Mouse (Mus musculus) forebrain, embryonic 10.5 days (tissue): ENCODE measurements around the gene Pgm2l1. TPM values are rescaled to one million over a fixed set of nuclear protein-coding genes. Genes with fewer than 3 reads are reported as not detected.

Experiments used
- DNase-seq: peaks from one replicate; pipeline ENCODE4 v3.0.0-alpha.2; 2017; ENCODE audit warnings: low spot score; ENCODE audit errors: extremely low spot score
- H3K27ac ChIP-seq: fragments of 300-500 bp; sonication (generic); 2 replicates; pipeline ENCODE4 v1.5.1; 2016; ENCODE audit warnings: mild to moderate bottlenecking
- H3K27me3 ChIP-seq: fragments of 300-500 bp; sonication (generic); 2 replicates; pipeline ENCODE4 v1.6.1; 2016; ENCODE audit warnings: mild to moderate bottlenecking; ENCODE audit not compliant: poor library complexity, severe bottlenecking
- H3K36me3 ChIP-seq: fragments of 300-500 bp; sonication (generic); replicated peaks from 2 replicates; pipeline ENCODE4 v1.6.1; 2016; ENCODE audit warnings: mild to moderate bottlenecking, moderate library complexity
- H3K4me1 ChIP-seq: fragments of 300-500 bp; sonication (generic); 2 replicates; pipeline ENCODE4 v1.6.1; 2016
- H3K4me3 ChIP-seq: fragments of 300-500 bp; sonication (generic); 2 replicates; pipeline ENCODE4 v1.5.1; 2016; ENCODE audit warnings: mild to moderate bottlenecking, moderate library complexity
- H3K9me3 ChIP-seq: fragments of 300-500 bp; sonication (generic); 2 replicates; pipeline ENCODE4 v1.6.1; 2016; ENCODE audit warnings: mild to moderate bottlenecking, moderate library complexity
- WGBS: fragments of 180-500 bp; shearing (Covaris S2); methylation state at CpG from one replicate; pipeline ENCODE4 v1.1.7; 2016; 5-methylcytosine and 5-hydroxymethylcytosine counted together
- polyA plus RNA-seq: library from polyadenylated mRNA; unstranded; fragments of >200 nt; fragmentation: Nextera tagmentation; extraction: Ambion mirVana; gene quantifications from 2 replicates; pipeline ENCODE4 v1.2.1, GENCODE M21; 2016

Gene Pgm2l1
- polyA plus RNA-seq, 1 experiment from 2014 or later: 3.7 TPM

- WGBS: 56% methylated on average over 3 of the region's 3 CpGs
- H3K36me3 ChIP-seq: no peaks in the 10 kb centered on the region
- peaks cover 56% of the 10 kb centered on the region for H3K27me3 ChIP-seq
- peaks cover 30% of the 10 kb centered on the region for H3K4me1 ChIP-seq
- no peak overlapping the region for H3K4me3 ChIP-seq
- DNase-seq: no peak
- H3K27ac ChIP-seq: no peak overlapping the region
- no peaks in the 10 kb centered on the region for H3K9me3 ChIP-seq
Observed at GRCm38 (mm10) chr7:100283298-100283697, 56.1 kb downstream of the Pgm2l1 start.

GRCm38 (mm10) chr7:100285383-100285782 lies 58.2 kb downstream of the Pgm2l1 start, which contains the start of gene P4ha3:
TSS of gene P4ha3 (plus strand) at chr7:100285520.
- Histone ChIP-seq H3K9me3 (no peaks in the 10 kb centered on the region), H3K27me3 (peaks cover 75% of the 10 kb centered on the region)

GRCm38 (mm10) chr7:100287748-100288578 lies 60.8 kb downstream of the Pgm2l1 start:
- H3K4me3 ChIP-seq: peak overlapping the region; percentile 4; the same call in 1 of the 2 replicates
- no peaks in the 10 kb centered on the region for H3K36me3 ChIP-seq
- DNase-seq: no peak
- no peaks in the 10 kb centered on the region for H3K9me3 ChIP-seq
- H3K27ac ChIP-seq: peak overlapping the region; percentile 83
- WGBS: 49% methylated on average over 7 of the region's 7 CpGs
- peaks cover 70% of the 10 kb centered on the region for H3K27me3 ChIP-seq
- H3K4me1 ChIP-seq: peaks cover 32% of the 10 kb centered on the region

More at GRCm38 (mm10) chr7:100285383-100285782, 58.2 kb downstream of the Pgm2l1 start, which contains the start of gene P4ha3:
- H3K4me1 ChIP-seq: peaks cover 39% of the 10 kb centered on the region
- H3K4me3 ChIP-seq: peak within 1 kb of the TSS; percentile 75
- no peaks in the 10 kb centered on the region for H3K36me3 ChIP-seq
- DNase-seq: peak; percentile 35
- 1% methylated on average over 42 of the region's 53 CpGs for WGBS
- peak within 1 kb of the TSS; percentile 84 for H3K27ac ChIP-seq

GRCm38 (mm10) chr7:100288622-100289021 lies 61.4 kb downstream of the Pgm2l1 start:
- peak; percentile 29 for DNase-seq
- peak overlapping the region; percentile 4; the same call in 1 of the 2 replicates for H3K4me3 ChIP-seq
- H3K27me3 ChIP-seq: peaks cover 65% of the 10 kb centered on the region
- H3K9me3 ChIP-seq: no peaks in the 10 kb centered on the region
- peaks cover 29% of the 10 kb centered on the region for H3K4me1 ChIP-seq
- no peaks in the 10 kb centered on the region for H3K36me3 ChIP-seq
- 44% methylated on average over 11 of the region's 11 CpGs for WGBS
- H3K27ac ChIP-seq: peak overlapping the region; percentile 83

GRCm38 (mm10) chr7:100293546-100293945 lies 66.4 kb downstream of the Pgm2l1 start:
- Histone ChIP-seq H3K4me1 (peaks cover 6% of the 10 kb centered on the region), H3K9me3 (no peaks in the 10 kb centered on the region), H3K36me3 (no peaks in the 10 kb centered on the region), H3K27ac (no peak overlapping the region), H3K4me3 (no peak overlapping the region), H3K27me3 (peaks cover 17% of the 10 kb centered on the region)
- 86% methylated on average over 8 of the region's 8 CpGs for WGBS
- no peak for DNase-seq

- no peak overlapping the region for H3K4me3 ChIP-seq
- H3K27me3 ChIP-seq: no peaks in the 10 kb centered on the region; the same call in 1 of the 2 replicates
- H3K4me1 ChIP-seq: peaks cover 11% of the 10 kb centered on the region; the same call in 1 of the 2 replicates
- no peak for DNase-seq
- no peaks in the 10 kb centered on the region for H3K36me3 ChIP-seq
- 96% methylated on average over 2 of the region's 2 CpGs for WGBS
- no peak overlapping the region for H3K27ac ChIP-seq
- H3K9me3 ChIP-seq: no peaks in the 10 kb centered on the region
Observed at GRCm38 (mm10) chr7:100295745-100296144, 68.6 kb downstream of the Pgm2l1 start.

- no peaks in the 10 kb centered on the region for H3K9me3 ChIP-seq
- 84% methylated on average over 6 of the region's 6 CpGs for WGBS
- H3K27me3 ChIP-seq: no peaks in the 10 kb centered on the region; the same call in 1 of the 2 replicates
- no peaks in the 10 kb centered on the region for H3K36me3 ChIP-seq
- peaks cover 13% of the 10 kb centered on the region; the same call in 1 of the 2 replicates for H3K4me1 ChIP-seq
- H3K27ac ChIP-seq: no peak overlapping the region
- no peak overlapping the region for H3K4me3 ChIP-seq
- no peak for DNase-seq
Observed at GRCm38 (mm10) chr7:100296699-100297098, 69.5 kb downstream of the Pgm2l1 start.

GRCm38 (mm10) chr7:100298861-100299510 lies 71.8 kb downstream of the Pgm2l1 start:
- H3K4me3 ChIP-seq: no peak overlapping the region
- no peak for DNase-seq
- H3K4me1 ChIP-seq: peaks cover 13% of the 10 kb centered on the region; the same call in 1 of the 2 replicates
- H3K9me3 ChIP-seq: no peaks in the 10 kb centered on the region
- no peak overlapping the region for H3K27ac ChIP-seq
- no peaks in the 10 kb centered on the region for H3K36me3 ChIP-seq
- WGBS: 76% methylated on average over 14 of the region's 14 CpGs
- no peaks in the 10 kb centered on the region for H3K27me3 ChIP-seq

- WGBS: 82% methylated on average over 3 of the region's 3 CpGs
- Histone ChIP-seq H3K4me3 (no peak overlapping the region), H3K27me3 (no peaks in the 10 kb centered on the region), H3K27ac (no peak overlapping the region), H3K4me1 (peaks cover 13% of the 10 kb centered on the region; the same call in 1 of the 2 replicates), H3K36me3 (no peaks in the 10 kb centered on the region), H3K9me3 (no peaks in the 10 kb centered on the region)
- no peak for DNase-seq
Observed at GRCm38 (mm10) chr7:100301390-100301789, 74.2 kb downstream of the Pgm2l1 start.

- no peaks in the 10 kb centered on the region for H3K9me3 ChIP-seq
- DNase-seq: no peak
- no peaks in the 10 kb centered on the region for H3K27me3 ChIP-seq
- 84% methylated on average over 4 of the region's 4 CpGs for WGBS
- H3K4me1 ChIP-seq: peaks cover 15% of the 10 kb centered on the region
- no peaks in the 10 kb centered on the region for H3K36me3 ChIP-seq
- no peak overlapping the region for H3K27ac ChIP-seq
- no peak overlapping the region for H3K4me3 ChIP-seq
Observed at GRCm38 (mm10) chr7:100302316-100302715, 75.1 kb downstream of the Pgm2l1 start.

GRCm38 (mm10) chr7:100305894-100306293 lies 78.7 kb downstream of the Pgm2l1 start:
- 91% methylated on average over 9 of the region's 9 CpGs for WGBS

GRCm38 (mm10) chr7:100307872-100308653 lies 80.9 kb downstream of the Pgm2l1 start:
- no peaks in the 10 kb centered on the region for H3K9me3 ChIP-seq
- no peaks in the 10 kb centered on the region for H3K27me3 ChIP-seq
- peaks cover 29% of the 10 kb centered on the region for H3K4me1 ChIP-seq
- peak; percentile 30 for DNase-seq
- H3K27ac ChIP-seq: 0 out of 2 replicates have a peak overlapping the region, but pooled peaks have one; percentile 20
- WGBS: 64% methylated on average over 6 of the region's 6 CpGs
- H3K36me3 ChIP-seq: no peaks in the 10 kb centered on the region
- H3K4me3 ChIP-seq: no peak overlapping the region

More at GRCm38 (mm10) chr7:100305894-100306293, 78.7 kb downstream of the Pgm2l1 start:
- DNase-seq: no peak
- Histone ChIP-seq H3K36me3 (no peaks in the 10 kb centered on the region), H3K27ac (no peak overlapping the region), H3K9me3 (no peaks in the 10 kb centered on the region), H3K27me3 (no peaks in the 10 kb centered on the region), H3K4me1 (peaks cover 29% of the 10 kb centered on the region), H3K4me3 (no peak overlapping the region)
